Mouse (Mus musculus): ENCODE results near the gene Ggps1.
A peak's percentile ranks its signal among the peaks of the same experiment; 100 is the strongest.

Gene Ggps1

GRCm38 (mm10) chr13:14063013-14063941 is at the start of gene Ggps1, which contains the start of gene Arid4b:
Ggps1 (minus strand) TSS chr13:14063488.
Arid4b (plus strand) TSS chr13:14063232.
- DNase-seq (ENCODE audit: low read depth): peak; percentile 100

- DNase-seq (ENCODE audit: low read depth): no peak
These were observed 47.9 kb upstream of the Ggps1 start for GRCm38 (mm10) chr13:14111146-14111545.

DNA sequence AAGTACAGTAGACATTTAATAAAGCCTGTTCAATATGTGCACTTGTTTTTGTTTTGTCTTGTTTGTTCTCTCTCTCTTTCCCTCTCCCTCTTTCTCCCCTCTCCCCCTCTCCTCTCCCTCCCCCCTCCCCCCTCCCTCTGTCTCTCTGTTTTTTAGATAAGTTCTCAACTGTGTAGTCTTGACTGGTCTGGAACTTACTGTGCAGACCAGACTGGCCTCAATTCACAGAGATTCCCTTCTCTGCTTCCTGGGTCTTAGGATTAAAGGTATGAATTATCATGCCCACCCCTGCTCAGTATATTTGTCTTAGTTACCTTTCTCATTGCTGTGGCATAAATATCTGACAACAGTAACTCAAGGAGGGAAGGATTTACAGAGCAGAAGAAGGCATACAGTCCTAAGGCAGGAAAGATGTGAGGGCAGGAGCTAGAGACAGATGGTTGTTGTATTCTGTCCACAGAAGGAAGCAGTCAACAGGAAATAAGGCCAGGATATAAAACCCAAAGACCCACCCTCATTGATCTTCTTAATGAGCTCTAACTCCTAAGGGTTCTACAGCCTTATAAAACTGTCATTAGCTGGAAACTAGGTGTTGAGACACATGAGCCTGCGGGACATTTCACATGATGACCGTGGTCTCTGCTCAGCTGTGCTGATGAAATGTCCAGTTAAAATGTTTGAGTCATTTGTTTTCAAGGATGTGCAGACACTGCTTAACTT is 47.0 kb upstream of the Ggps1 start:
- peak; percentile 47 for DNase-seq (ENCODE audit: low read depth)

DNA sequence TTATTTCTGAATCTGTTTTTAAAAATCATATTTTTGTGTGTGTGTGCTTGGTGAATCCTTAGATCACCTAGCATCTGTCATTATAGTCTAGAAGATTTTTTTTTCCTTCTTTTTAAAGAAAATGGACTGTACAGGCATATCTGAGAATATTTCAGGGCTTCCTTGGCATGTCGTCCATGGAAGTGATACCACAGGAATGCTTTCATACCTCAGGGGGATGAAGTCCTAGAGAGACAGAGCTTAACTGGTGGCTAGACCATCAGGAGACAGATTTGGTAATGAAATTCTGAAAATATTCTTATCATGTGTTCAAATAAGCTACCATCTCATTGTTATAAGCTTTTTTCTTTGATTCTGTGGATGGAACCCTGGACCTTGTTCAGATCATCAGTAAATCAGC is 39.7 kb upstream of the Ggps1 start:
- no peak for DNase-seq (ENCODE audit: low read depth)

DNA sequence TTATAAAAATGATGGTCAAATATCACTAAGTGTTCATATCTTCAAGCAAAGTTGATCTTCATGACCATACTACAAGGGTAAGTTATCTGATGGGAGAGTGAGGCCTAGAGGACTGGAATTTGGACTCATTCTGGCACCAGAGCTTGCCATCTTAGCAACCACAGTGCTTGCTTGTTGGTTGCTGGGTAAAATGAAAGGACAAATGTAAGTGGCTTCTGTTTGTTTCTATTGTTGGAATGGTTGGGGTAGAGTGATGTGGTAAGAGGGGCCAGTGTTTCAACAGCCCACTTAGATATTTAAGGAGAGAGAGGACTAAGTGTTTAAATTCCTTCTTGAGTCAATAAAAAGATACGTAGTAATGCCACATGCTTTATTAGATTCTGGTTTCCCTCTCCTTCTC is 25.4 kb upstream of the Ggps1 start:
- no peak for DNase-seq (ENCODE audit: low read depth)

- no peak for DNase-seq (ENCODE audit: low read depth)
These were observed 12.0 kb upstream of the Ggps1 start for GRCm38 (mm10) chr13:14075326-14075725.

GRCm38 (mm10) chr13:14074371-14074770 is 11.1 kb upstream of the Ggps1 start:
- DNase-seq (ENCODE audit: low read depth): no peak

- no peak for DNase-seq (ENCODE audit: low read depth)
These were observed 6.0 kb upstream of the Ggps1 start for GRCm38 (mm10) chr13:14069291-14069690.

DNA sequence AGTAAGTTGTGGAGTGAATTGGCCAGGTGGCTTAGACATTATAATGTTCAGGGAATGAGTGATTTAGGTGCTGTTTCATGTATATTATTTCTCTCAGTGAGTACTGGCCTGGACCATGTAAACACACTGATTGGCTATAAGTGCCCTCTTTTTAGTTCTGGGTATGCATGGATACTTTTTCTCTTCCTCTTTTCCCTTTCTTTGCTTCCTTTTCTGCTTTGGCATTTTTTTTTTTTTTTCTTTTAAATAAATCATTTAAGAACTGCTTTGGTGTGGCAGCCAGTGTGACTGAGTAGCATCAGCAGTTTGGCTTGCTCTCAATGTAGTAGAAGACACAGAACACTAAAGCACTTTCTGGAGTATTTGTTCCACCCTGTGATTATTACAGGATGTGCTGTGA is 4.7 kb upstream of the Ggps1 start:
- no peak for DNase-seq (ENCODE audit: low read depth)

- no peak for DNase-seq (ENCODE audit: low read depth)
These were observed 2.4 kb upstream of the Ggps1 start for GRCm38 (mm10) chr13:14065701-14066100.

GRCm38 (mm10) chr13:14065028-14065380 is 1.7 kb upstream of the Ggps1 start:
- DNase-seq (ENCODE audit: low read depth): peak; percentile 29

DNA sequence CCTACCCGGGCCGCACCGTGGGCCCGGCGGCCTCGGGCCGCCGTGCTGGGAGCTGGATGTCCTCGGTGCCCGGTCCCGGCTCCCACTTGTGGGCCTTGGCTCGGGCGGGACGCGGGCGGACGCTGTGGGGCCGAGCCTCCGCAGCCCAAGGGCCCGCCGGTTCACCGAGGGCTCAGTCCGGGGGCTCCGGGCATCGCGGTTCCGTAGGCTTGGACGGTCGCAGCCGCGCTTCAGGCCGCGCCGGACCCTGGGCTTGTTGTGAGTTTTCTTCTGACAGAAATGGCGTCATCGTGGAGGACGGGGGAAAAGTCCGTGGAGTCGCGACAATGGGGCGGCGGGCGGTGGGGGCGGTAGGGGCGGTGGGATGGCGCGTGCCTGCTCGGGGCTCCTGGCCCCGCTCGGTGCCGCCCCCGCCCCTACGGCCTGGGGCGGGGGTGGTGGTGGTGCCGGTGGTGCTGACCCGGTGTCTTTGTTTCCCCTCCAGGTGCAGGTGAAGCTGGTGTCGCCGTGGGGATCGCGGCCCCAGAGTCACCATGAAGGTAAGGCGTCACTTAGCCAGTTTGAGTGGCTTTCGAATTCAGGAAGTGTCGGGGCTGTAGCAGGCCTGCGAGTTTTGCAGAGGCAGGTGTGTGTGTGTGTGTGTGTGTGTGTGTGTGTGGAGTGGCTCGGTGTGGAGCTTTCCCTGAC is 1.2 kb upstream of the Ggps1 start:
- DNase-seq (ENCODE audit: low read depth): peak; percentile 55

GRCm38 (mm10) chr13:14063942-14064271 is 619 bp upstream of the Ggps1 start:
- DNase-seq (ENCODE audit: low read depth): no peak

DNA sequence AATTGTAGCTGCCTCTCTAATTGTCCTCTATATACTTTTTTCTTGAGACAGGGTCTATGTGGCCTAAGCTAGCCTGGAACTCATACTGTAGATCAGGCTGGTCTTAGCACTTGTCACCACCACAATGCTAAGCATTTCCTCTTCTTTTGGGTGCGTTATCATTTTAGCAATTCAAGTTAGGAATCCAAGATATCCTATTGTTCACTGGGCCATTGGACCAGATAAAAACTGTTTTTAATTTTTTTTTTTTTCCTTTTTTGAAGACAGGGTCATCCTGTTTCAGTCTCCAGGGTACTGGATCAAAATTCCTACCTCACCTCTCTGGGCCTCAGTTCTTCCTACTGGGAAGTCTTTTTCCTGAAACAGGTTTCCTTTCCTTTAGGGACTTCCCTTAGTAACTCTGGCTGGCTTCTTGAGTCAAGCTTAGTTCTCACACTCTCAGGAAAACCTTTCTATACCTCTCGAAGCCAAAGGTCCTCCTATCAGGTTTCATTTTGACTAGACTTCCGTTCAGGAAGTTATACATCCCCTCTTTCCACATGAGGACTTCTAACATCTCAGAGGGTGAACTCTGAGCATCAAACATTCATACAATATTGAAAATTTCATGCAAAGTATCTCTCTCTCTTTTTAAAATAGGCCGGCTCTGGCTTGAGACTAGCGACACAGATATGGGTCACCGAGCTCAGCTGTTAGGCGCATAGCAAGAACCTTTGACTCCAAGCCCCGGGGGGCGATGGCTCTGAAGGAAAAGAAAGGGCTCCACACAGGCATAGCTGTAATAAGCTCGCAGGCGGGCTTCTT is 877 bp downstream of the Ggps1 start:
- peak; percentile 73 for DNase-seq (ENCODE audit: low read depth)

- DNase-seq (ENCODE audit: low read depth): no peak
These were observed 3.7 kb downstream of the Ggps1 start for GRCm38 (mm10) chr13:14059582-14059981.

DNA sequence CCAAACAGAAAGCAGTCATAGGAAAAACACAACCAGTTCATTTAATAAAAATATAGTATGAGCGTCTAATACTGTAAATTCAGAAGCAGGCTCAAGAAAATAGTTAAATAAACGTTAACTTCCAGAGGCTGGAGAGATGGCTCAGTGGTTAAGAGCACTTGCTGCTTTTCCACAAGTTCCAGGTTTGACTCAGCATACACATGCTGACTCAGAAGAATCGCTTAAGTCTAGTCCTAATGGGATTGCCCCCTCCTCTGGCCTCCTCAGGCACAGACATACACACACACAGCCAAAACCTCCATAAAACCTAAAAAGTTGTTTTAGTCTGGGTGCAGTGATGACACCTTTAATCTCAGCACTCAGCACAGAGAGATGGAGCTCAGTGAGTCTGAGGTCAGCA is 6.5 kb downstream of the Ggps1 start:
- peak; percentile 37 for DNase-seq (ENCODE audit: low read depth)

- DNase-seq (ENCODE audit: low read depth): peak; percentile 68
These were observed 13.4 kb downstream of the Ggps1 start for GRCm38 (mm10) chr13:14049878-14050277.

- peak; percentile 52 for DNase-seq (ENCODE audit: low read depth)
These were observed 18.8 kb downstream of the Ggps1 start for GRCm38 (mm10) chr13:14044521-14044920.

DNA sequence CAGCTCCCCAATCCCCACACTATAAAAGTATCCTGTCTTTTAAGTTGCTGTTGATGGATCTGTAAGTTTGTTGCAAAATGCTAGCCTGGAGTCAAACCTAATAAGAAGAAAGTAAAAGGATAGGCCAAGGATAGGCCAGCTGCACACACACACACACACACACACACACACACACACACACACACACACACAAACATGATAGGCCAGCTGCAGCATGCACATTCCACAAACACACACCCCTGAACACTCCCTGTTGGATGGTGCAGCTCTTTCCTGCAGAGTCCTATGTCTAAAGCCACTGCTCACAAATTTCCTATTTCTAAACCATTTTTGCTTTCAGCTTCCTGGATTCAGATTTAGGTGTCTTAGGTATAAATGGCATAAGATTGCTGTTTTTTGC is 19.4 kb downstream of the Ggps1 start:
- no peak for DNase-seq (ENCODE audit: low read depth)

DNA sequence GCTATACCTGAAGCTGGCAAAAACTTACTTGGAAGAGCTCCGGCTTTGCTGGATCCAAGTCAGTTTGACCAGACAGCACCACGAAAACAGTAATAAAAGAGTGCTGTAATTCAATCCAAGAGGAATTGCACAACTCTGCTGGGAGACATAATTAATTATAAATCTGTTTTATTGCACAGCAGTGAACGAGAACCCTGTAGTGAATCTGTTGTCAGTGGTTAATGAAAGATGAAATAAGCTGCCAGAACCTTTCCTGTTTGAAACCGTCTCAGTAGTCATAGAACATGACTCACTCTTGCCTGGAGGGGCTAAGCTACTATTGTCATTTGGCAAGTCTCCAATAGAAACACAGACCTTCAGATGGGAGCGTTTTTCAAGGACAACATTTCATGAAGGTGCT is 23.1 kb downstream of the Ggps1 start:
- DNase-seq (ENCODE audit: low read depth): peak; percentile 96

DNA sequence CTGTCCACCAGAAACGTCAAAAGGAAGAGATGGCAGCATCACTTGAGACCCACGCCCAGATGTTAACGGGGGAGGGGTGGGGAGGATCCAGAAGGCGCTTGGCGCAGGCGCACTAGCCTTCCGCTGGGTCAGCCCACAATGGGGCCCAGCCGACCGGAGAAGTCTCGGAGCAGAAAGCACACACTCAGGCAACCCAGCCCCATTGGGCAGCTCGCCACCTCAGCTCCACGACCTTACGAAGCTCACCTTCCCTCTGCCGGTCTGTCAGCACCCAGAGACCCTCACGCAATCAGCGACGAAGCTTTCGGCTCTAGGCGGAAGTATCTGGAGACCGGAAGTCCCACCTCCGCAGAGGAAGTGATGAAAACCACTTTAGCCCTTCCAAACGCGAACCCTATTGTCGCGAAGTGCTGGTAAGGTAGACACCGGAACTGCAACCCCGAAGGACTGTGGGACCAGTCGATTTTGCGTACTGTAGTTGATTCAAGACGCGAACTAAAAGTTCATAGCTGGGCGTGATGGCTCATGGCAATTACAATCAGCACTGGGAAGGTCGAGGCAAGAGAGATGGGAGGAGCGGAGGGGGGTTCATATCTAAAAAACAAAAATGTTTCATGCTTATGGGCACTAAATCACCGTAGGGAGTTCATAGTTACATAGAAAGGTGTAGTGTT is 23.9 kb downstream of the Ggps1 start, which contains the start of gene Tbce:
TSS of gene Tbce (minus strand) at position 347 of the 674 bp plus-strand sequence.
- peak; percentile 96 for DNase-seq (ENCODE audit: low read depth)

Data from 416B (cell line).